Mouse (Mus musculus) embryonic fibroblast, embryonic 13.5 days (primary cell): Measurements from ENCODE around the gene Atad2b. TPM values are rescaled to one million over a fixed set of nuclear protein-coding genes. Genes with fewer than 3 reads are reported as not detected.

ENCODE experiments used
- H3K27ac ChIP-seq: 2 replicates; pipeline ENCODE4 v1.5.1; 2012; ENCODE audit warnings: low read length, control low read depth, inconsistent platforms; ENCODE audit not compliant: insufficient read depth
- H3K4me1 ChIP-seq: 2 replicates; pipeline ENCODE4 v1.6.1; 2011; ENCODE audit warnings: low read length; ENCODE audit not compliant: control insufficient read depth, insufficient read depth
- H3K4me3 ChIP-seq: 2 replicates; pipeline ENCODE4 v1.5.1; 2011; ENCODE audit warnings: mild to moderate bottlenecking, control low read depth, low read length; ENCODE audit not compliant: insufficient read depth
- CTCF ChIP-seq: IDR thresholded peaks from 2 replicates; pipeline ENCODE4 v1.5.1; 2011; ENCODE audit warnings: mild to moderate bottlenecking, control low read depth, low read length, moderate library complexity, borderline replicate concordance; ENCODE audit not compliant: insufficient read depth
- POLR2A ChIP-seq: IDR thresholded peaks from 2 replicates; pipeline ENCODE4 v1.6.1; 2011; ENCODE audit warnings: low read depth, mild to moderate bottlenecking, control low read depth, low read length, moderate library complexity
- polyA plus RNA-seq: library from polyadenylated mRNA; stranded (reverse); fragments of >200 nt; gene quantifications from 2 replicates; pipeline ENCODE4 v1.2.4, GENCODE M21; 2011; ENCODE audit warnings: low read depth; ENCODE audit not compliant: missing spikeins, insufficient read length

Gene Atad2b
- 17.5 and 24.2 TPM in 2 replicates for polyA plus RNA-seq

- peak within 1 kb of the TSS; percentile 94 for H3K4me3 ChIP-seq
- peak within 1 kb of the TSS; percentile 56 for H3K27ac ChIP-seq
- no peaks in the 10 kb centered on the region for H3K4me1 ChIP-seq
- TF ChIP-seq CTCF (peak; percentile 85), POLR2A (peak; percentile 89)
Measured at GRCm38 (mm10) chr12:4916994-4917804, at the start of gene Atad2b. Gene Atad2b, plus strand, starts transcription at chr12:4917353.

- H3K4me3 ChIP-seq: no peak overlapping the region
- no peaks in the 10 kb centered on the region for H3K4me1 ChIP-seq
- no peak overlapping the region for H3K27ac ChIP-seq
- TF ChIP-seq POLR2A: no peak
- no peak for TF ChIP-seq CTCF
Measured at GRCm38 (mm10) chr12:4868924-4869323, 48.2 kb upstream of the Atad2b start.

GRCm38 (mm10) chr12:4871260-4871659, 45.9 kb upstream of the Atad2b start:
- no peak for TF ChIP-seq CTCF
- TF ChIP-seq POLR2A: no peak
- Histone ChIP-seq H3K27ac (no peak overlapping the region), H3K4me3 (no peak overlapping the region), H3K4me1 (no peaks in the 10 kb centered on the region)

GRCm38 (mm10) chr12:4872273-4872672, 44.9 kb upstream of the Atad2b start:
- Histone ChIP-seq H3K4me1 (no peaks in the 10 kb centered on the region), H3K27ac (no peak overlapping the region), H3K4me3 (no peak overlapping the region)
- TF ChIP-seq POLR2A (no peak), CTCF (no peak)

- Histone ChIP-seq H3K27ac (no peak overlapping the region), H3K4me3 (no peak overlapping the region)
Measured at GRCm38 (mm10) chr12:4872983-4873477, 44.1 kb upstream of the Atad2b start.

GRCm38 (mm10) chr12:4873531-4873930, 43.6 kb upstream of the Atad2b start:
- H3K4me1 ChIP-seq: no peaks in the 10 kb centered on the region
- no peak overlapping the region for H3K4me3 ChIP-seq
- TF ChIP-seq CTCF (no peak), POLR2A (no peak)
- no peak overlapping the region for H3K27ac ChIP-seq

More at GRCm38 (mm10) chr12:4872983-4873477, 44.1 kb upstream of the Atad2b start:
- TF ChIP-seq POLR2A (no peak), CTCF (no peak)
- H3K4me1 ChIP-seq: no peaks in the 10 kb centered on the region

- H3K4me3 ChIP-seq: peak within 1 kb of the TSS; percentile 21; the same call in 1 of the 2 replicates
- TF ChIP-seq CTCF: no peak
- TF ChIP-seq POLR2A: no peak
- H3K27ac ChIP-seq: no peak within 1 kb of the TSS
- no peaks in the 10 kb centered on the region for H3K4me1 ChIP-seq
Measured at GRCm38 (mm10) chr12:4874161-4874927, 42.8 kb upstream of the Atad2b start, which contains the start of gene Mfsd2b. Gene Mfsd2b, minus strand, starts transcription at chr12:4874359.

GRCm38 (mm10) chr12:4875623-4876022, 41.5 kb upstream of the Atad2b start:
- TF ChIP-seq CTCF (no peak), POLR2A (no peak)
- H3K4me3 ChIP-seq: no peak overlapping the region
- H3K27ac ChIP-seq: no peak overlapping the region
- H3K4me1 ChIP-seq: no peaks in the 10 kb centered on the region

GRCm38 (mm10) chr12:4878296-4878783, 38.8 kb upstream of the Atad2b start:
- Histone ChIP-seq H3K4me3 (no peak overlapping the region), H3K4me1 (no peaks in the 10 kb centered on the region), H3K27ac (no peak overlapping the region)
- TF ChIP-seq POLR2A (no peak), CTCF (no peak)
